Mouse (Mus musculus) lung, postnatal 0 days (tissue): ENCODE results near the gene C5ar1.
A peak's percentile ranks its signal among the peaks of the same experiment; 100 is the strongest.

ENCODE experiments used
- CTCF ChIP-seq: IDR thresholded peaks from 2 replicates; pipeline ENCODE4 v1.5.1; 2016; ENCODE audit warnings: antibody characterized with exemption, mild to moderate bottlenecking
- EP300 ChIP-seq: IDR thresholded peaks from 2 replicates; pipeline ENCODE4 v1.6.1; 2016; ENCODE audit warnings: antibody characterized with exemption, mild to moderate bottlenecking, control low read depth

DNA sequence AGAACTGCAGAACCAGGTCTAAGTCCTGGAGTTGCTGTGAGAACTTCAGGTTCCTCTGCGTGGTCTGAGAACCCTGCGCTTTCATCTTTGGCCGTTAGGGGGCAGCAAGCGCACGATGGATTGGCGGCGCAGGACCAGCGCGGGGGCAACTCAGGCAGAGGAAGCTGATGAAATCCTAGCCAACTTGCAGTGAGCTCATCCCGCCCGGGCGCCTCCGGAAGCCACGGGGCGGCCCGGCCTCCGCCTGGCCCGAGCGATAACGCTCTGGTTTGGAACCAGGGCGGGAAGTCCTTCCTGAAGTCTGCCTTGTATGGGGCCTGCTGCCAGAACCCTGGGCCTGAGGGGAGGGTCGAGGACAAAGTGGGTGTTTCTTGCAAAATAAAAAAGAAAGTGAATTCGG is 35.5 kb upstream of the C5ar1 start:
- TF ChIP-seq CTCF, result peak; percentile 99
- peak; percentile 99 for TF ChIP-seq EP300
